Mouse (Mus musculus): ENCODE measurements around the gene Dars2. TPM values are rescaled to one million over a fixed set of nuclear protein-coding genes. Genes with fewer than 3 reads are reported as not detected.
A peak's percentile ranks its signal among the peaks of the same experiment; 100 is the strongest.

Gene Dars2
- 34.8 and 37.6 TPM in 2 replicates for polyA plus RNA-seq (2015; fragmentation: Nextera tagmentation; extraction: Ambion mirVana)

DNA sequence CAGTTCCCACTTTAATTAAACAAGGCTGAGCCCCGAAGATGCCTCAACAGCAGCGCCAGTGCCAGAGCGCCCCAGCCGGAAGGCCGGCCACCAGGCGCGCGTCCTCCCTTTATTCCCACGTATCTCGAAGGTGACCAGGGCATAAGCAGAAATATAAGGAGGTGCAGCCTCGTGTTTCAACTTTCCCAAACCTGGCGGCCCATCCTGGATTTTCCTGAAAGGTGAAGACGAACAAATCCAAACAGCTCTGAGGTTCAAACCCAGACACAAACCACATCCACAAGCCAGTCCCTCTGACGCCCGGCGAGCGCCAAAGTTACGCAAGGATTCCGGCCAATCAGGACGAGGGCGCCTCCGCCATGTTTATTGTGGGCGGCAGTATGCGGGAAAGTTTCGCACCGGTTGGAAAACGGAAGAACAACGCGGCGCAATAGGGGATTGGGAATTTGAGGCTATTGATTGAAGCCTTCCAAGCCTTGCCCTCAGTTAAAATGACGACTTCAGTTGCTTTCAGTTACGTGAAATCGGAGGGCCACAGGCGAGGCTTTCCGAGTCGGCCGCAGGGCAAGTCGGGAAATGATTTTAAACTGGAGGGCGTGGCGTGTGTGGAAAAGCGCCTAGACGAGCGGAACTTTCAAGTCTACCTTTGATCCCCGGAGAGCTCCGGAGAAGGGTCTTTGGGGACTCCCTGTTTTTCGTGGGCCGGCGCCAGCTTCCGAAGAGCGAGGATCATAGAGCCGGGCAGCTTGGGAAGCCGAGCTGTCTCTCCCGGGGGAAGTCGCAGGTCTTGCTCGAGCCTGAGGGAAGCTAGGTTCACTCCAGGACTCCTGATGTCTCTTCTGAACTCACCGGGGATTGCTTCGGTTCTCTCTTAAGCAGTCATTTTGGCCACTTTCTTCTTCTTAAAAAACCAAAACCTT, at the start of gene Dars2, which contains the start of gene Cenpl:
Gene Dars2, minus strand, starts transcription at position 307 of the 920 bp plus-strand sequence.
Gene Cenpl, plus strand, starts transcription at position 362 of the 920 bp plus-strand sequence.
- Histone ChIP-seq H3K4me3 (replicated peaks; ENCODE audit: low read length) (peak within 1 kb of the TSS; percentile 90), H3K27me3 (replicated peaks; ENCODE audit: control insufficient read depth, insufficient read depth, low read length) (no peaks in the 10 kb centered on the region), H3K4me1 (replicated peaks; ENCODE audit: control insufficient read depth, insufficient read depth, low read length) (peaks cover 36% of the 10 kb centered on the region), H3K9me3 (ENCODE audit: control insufficient read depth, low read length) (no peaks in the 10 kb centered on the region), H3K4me2 (ENCODE audit: low read length) (peak within 1 kb of the TSS; percentile 92), H3K36me3 (ENCODE audit: control insufficient read depth, insufficient read depth) (no peaks in the 10 kb centered on the region), H3K9ac (replicated peaks; ENCODE audit: low read depth, low read length) (peak within 1 kb of the TSS; percentile 82), H3K27ac (ENCODE audit: low read length) (peak within 1 kb of the TSS; percentile 31)
- under 1% methylated on average over 57 of the region's 57 CpGs for WGBS
- ATAC-seq: peak; percentile 98

DNA sequence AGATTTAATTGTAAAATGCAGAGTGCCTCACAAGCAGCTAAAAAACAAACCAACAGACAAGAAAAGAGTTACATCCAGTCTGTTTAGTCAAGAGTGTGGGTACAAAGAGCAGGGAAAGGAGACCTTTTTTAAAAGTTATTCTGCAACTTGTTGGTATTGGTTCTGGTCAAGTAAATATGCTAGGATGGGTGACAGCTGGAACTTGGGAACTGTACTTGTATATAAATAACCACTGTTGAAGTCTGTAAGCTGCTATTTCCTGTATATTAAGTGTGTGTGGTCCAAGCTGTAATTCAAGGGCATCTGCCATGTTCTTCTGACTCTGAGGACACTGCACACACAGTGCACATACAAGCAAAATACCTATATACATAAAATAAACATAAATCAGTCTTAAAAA, 44.1 kb upstream of the Dars2 start:
- no peak overlapping the region for H3K27ac ChIP-seq (ENCODE audit: low read length)

DNA sequence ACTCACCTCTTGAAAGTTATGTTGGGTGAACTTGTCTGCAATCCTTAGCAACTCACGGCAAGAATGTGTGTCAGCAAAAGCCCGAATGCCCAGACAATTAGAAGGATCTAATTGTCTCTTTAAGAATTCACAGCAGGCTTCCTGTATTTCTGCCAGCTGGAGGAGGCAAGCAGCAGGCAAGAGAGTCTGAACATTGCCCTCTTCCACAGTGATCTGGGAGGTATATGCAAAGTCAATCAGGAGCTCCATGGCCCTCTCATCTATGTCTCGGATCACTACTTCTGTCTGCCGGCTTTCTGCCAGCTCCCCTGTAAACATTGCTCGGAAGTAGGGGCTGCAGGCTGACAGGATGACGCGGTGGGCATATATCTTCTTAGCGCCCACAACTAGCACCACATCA, 38.8 kb upstream of the Dars2 start:
- 80% methylated on average over 8 of the region's 8 CpGs for WGBS
- H3K9ac ChIP-seq (replicated peaks; ENCODE audit: low read depth, low read length): no peak overlapping the region

More for the DNA sequence above, 44.1 kb upstream of the Dars2 start:
- Histone ChIP-seq H3K4me3 (replicated peaks; ENCODE audit: low read length) (no peak overlapping the region), H3K4me1 (replicated peaks; ENCODE audit: control insufficient read depth, insufficient read depth, low read length) (no peaks in the 10 kb centered on the region), H3K4me2 (ENCODE audit: low read length) (no peak overlapping the region), H3K9me3 (ENCODE audit: control insufficient read depth, low read length) (no peaks in the 10 kb centered on the region), H3K9ac (replicated peaks; ENCODE audit: low read depth, low read length) (no peak overlapping the region), H3K27me3 (replicated peaks; ENCODE audit: control insufficient read depth, insufficient read depth, low read length) (no peaks in the 10 kb centered on the region), H3K36me3 (ENCODE audit: control insufficient read depth, insufficient read depth) (peaks cover under 1% of the 10 kb centered on the region; the same call in 1 of the 2 replicates)
- ATAC-seq: no peak

DNA sequence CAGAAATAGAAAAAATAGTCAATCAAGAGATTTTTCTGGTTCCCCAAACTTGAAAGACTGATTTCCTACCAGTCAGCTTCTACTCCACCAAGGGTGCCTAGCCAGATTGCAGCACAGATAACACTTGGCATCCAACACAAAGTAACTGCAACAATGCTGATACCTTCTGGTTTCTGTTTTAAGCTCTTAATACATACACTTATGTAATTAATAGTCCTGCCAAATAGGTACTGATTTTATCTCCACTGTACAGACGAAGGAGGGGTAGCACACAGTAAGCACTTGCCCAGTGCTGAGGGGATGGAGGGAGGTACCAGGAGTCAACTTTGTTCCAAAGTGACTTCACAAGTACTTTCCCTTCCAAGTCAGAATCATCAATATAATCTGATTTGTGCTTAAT, 33.4 kb upstream of the Dars2 start:
- Histone ChIP-seq H3K9ac (replicated peaks; ENCODE audit: low read depth, low read length) (no peak overlapping the region), H3K4me3 (replicated peaks; ENCODE audit: low read length) (no peak overlapping the region), H3K27ac (ENCODE audit: low read length) (no peak overlapping the region), H3K4me1 (replicated peaks; ENCODE audit: control insufficient read depth, insufficient read depth, low read length) (no peaks in the 10 kb centered on the region), H3K9me3 (ENCODE audit: control insufficient read depth, low read length) (no peaks in the 10 kb centered on the region), H3K4me2 (ENCODE audit: low read length) (no peak overlapping the region), H3K27me3 (replicated peaks; ENCODE audit: control insufficient read depth, insufficient read depth, low read length) (no peaks in the 10 kb centered on the region), H3K36me3 (ENCODE audit: control insufficient read depth, insufficient read depth) (peaks cover 15% of the 10 kb centered on the region)
- WGBS: 90% methylated on average over 1 of the region's 1 CpGs
- no peak for ATAC-seq

More for the DNA sequence above, 38.8 kb upstream of the Dars2 start:
- H3K27me3 ChIP-seq (replicated peaks; ENCODE audit: control insufficient read depth, insufficient read depth, low read length): no peaks in the 10 kb centered on the region
- H3K4me1 ChIP-seq (replicated peaks; ENCODE audit: control insufficient read depth, insufficient read depth, low read length): no peaks in the 10 kb centered on the region
- no peak overlapping the region for H3K27ac ChIP-seq (ENCODE audit: low read length)
- no peak for ATAC-seq
- H3K4me3 ChIP-seq (replicated peaks; ENCODE audit: low read length): no peak overlapping the region
- no peaks in the 10 kb centered on the region for H3K9me3 ChIP-seq (ENCODE audit: control insufficient read depth, low read length)
- peaks cover 20% of the 10 kb centered on the region for H3K36me3 ChIP-seq (ENCODE audit: control insufficient read depth, insufficient read depth)
- no peak overlapping the region for H3K4me2 ChIP-seq (ENCODE audit: low read length)

DNA sequence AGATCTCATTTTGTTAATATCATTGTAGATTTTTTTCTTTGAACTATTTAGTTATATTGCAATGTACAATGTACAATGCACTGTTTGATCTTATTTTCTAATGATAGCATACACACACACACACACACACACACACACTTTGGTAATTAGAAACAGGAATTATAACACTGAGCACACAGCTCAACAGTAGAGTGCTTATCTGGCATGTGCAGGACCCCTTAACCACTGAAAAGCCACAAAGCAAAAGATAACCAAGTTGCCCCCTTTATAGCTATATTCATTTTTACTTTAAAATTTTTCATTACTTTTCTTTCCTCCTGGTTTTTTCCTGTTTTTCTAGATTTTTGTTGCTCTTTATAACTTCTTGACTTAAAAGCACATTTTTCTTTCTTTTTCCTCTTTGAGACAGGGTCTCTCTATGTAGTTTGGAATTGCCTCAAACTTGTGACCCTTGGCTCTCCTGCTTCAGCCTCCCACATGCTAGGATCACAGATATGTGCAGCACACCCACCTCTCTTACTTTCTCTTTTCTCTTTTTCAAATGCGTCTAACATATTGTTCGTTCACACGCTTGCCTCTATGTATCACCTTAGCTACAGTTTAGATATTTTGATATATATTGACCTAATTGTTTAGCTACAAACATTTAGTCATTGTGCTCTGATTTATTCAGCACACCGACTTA, 29.4 kb upstream of the Dars2 start:
- H3K9me3 ChIP-seq (ENCODE audit: control insufficient read depth, low read length): no peaks in the 10 kb centered on the region
- H3K9ac ChIP-seq (replicated peaks; ENCODE audit: low read depth, low read length): no peak overlapping the region
- no peaks in the 10 kb centered on the region for H3K4me1 ChIP-seq (replicated peaks; ENCODE audit: control insufficient read depth, insufficient read depth, low read length)
- ATAC-seq: no peak
- H3K36me3 ChIP-seq (ENCODE audit: control insufficient read depth, insufficient read depth): peaks cover 9% of the 10 kb centered on the region; the same call in 1 of the 2 replicates
- H3K27me3 ChIP-seq (replicated peaks; ENCODE audit: control insufficient read depth, insufficient read depth, low read length): no peaks in the 10 kb centered on the region
- no peak overlapping the region for H3K4me2 ChIP-seq (ENCODE audit: low read length)
- WGBS: 97% methylated on average over 4 of the region's 4 CpGs
- H3K4me3 ChIP-seq (replicated peaks; ENCODE audit: low read length): no peak overlapping the region
- no peak overlapping the region for H3K27ac ChIP-seq (ENCODE audit: low read length)

DNA sequence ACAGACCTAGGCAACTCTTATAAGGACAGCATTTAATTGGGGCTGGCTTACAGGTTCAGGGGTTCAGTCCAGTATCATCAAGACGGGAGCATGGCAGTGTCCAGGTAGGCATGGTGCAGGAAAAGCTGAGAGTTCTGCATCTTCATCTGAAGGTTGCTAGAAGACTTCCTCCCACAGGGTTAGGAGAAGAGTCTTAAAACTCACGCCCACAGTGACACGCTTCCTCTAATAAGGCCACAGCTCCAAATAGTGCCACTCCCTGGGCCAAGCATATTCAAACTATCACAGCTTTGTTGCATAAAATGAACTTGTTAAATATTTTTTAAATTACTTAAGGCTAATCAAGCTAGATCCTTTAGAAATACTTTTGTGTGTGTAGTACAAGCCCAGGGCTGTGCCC, 6.8 kb upstream of the Dars2 start:
- 89% methylated on average over 3 of the region's 3 CpGs for WGBS
- no peak overlapping the region for H3K4me2 ChIP-seq (ENCODE audit: low read length)
- H3K4me1 ChIP-seq (replicated peaks; ENCODE audit: control insufficient read depth, insufficient read depth, low read length): peaks cover 17% of the 10 kb centered on the region

DNA sequence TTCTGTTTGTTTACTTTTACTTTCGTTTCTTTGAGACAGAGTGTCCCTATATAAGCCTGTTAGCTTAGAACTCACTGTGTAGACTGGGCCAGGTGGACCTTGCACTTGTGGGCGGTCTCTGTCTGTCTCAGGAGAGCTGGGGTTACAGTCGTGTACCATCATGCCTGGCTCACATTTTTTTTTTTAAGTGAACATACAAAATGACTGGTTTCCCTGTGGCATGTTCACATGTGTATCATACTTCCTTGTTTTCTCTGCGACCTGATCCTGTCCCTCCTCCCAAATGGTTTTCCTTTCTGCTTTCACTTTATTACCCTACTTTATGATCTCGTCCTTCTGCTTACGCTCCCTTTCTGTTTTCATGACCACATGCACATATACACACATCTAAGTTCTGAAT, 5.8 kb upstream of the Dars2 start:
- no peak overlapping the region for H3K27ac ChIP-seq (ENCODE audit: low read length)
- H3K9ac ChIP-seq (replicated peaks; ENCODE audit: low read depth, low read length): no peak overlapping the region
- H3K27me3 ChIP-seq (replicated peaks; ENCODE audit: control insufficient read depth, insufficient read depth, low read length): no peaks in the 10 kb centered on the region
- peaks cover 27% of the 10 kb centered on the region for H3K4me1 ChIP-seq (replicated peaks; ENCODE audit: control insufficient read depth, insufficient read depth, low read length)
- no peaks in the 10 kb centered on the region for H3K9me3 ChIP-seq (ENCODE audit: control insufficient read depth, low read length)
- H3K36me3 ChIP-seq (ENCODE audit: control insufficient read depth, insufficient read depth): 0 out of 2 replicates have a peak, but pooled peaks cover 3% of the 10 kb centered on the region
- no peak overlapping the region for H3K4me2 ChIP-seq (ENCODE audit: low read length)
- ATAC-seq: no peak
- WGBS: 89% methylated on average over 6 of the region's 6 CpGs
- H3K4me3 ChIP-seq (replicated peaks; ENCODE audit: low read length): no peak overlapping the region

More for the DNA sequence above, 6.8 kb upstream of the Dars2 start:
- H3K36me3 ChIP-seq (ENCODE audit: control insufficient read depth, insufficient read depth): 0 out of 2 replicates have a peak, but pooled peaks cover 3% of the 10 kb centered on the region
- H3K27ac ChIP-seq (ENCODE audit: low read length): no peak overlapping the region
- H3K27me3 ChIP-seq (replicated peaks; ENCODE audit: control insufficient read depth, insufficient read depth, low read length): no peaks in the 10 kb centered on the region
- no peak overlapping the region for H3K9ac ChIP-seq (replicated peaks; ENCODE audit: low read depth, low read length)
- no peaks in the 10 kb centered on the region for H3K9me3 ChIP-seq (ENCODE audit: control insufficient read depth, low read length)
- no peak overlapping the region for H3K4me3 ChIP-seq (replicated peaks; ENCODE audit: low read length)
- ATAC-seq: no peak

DNA sequence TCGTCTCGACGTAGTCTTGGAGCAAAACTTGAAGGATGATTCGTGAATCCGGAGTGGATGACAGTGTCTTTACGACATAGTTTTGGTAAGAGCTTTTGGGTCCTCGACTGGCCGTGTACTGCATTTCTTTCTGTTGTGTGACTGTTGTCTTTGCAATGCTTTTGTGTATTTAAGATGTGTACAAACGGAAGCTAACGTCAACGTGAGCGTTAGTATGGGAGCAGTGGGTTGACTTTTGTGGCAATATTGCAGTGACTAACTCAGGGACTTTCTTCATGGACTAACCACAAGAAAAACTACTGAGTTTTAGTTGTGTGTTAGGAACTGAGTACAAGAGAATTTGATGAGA, 788 bp upstream of the Dars2 start:
- H3K27ac ChIP-seq (ENCODE audit: low read length): peak overlapping the region; percentile 31
- H3K4me2 ChIP-seq (ENCODE audit: low read length): peak overlapping the region; percentile 68
- H3K4me3 ChIP-seq (replicated peaks; ENCODE audit: low read length): peak overlapping the region; percentile 90
- WGBS: 0% methylated on average over 12 of the region's 12 CpGs
- H3K27me3 ChIP-seq (replicated peaks; ENCODE audit: control insufficient read depth, insufficient read depth, low read length): no peaks in the 10 kb centered on the region
- no peaks in the 10 kb centered on the region for H3K36me3 ChIP-seq (ENCODE audit: control insufficient read depth, insufficient read depth)
- no peak for ATAC-seq
- H3K9ac ChIP-seq (replicated peaks; ENCODE audit: low read depth, low read length): peak overlapping the region; percentile 65
- no peaks in the 10 kb centered on the region for H3K9me3 ChIP-seq (ENCODE audit: control insufficient read depth, low read length)
- peaks cover 36% of the 10 kb centered on the region for H3K4me1 ChIP-seq (replicated peaks; ENCODE audit: control insufficient read depth, insufficient read depth, low read length)

DNA sequence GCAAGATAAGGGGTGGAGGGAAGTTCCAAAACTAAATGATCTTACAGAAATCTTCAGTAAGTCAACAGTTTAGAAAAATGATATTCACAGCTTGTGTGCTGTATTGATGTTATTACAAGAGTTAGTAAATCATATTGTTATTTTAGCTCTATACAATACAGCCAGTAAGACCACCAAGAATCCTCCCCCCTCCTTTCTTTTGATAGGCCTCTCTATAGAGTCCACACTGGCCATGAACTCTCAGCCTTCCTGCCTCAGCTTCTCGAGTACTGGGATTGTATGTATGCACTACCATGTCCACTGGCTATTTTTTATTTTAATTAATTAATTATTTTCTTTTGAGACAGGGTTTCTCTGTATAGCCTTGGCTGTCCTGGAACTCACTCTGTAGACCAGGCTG, 7.1 kb downstream of the Dars2 start:
- H3K4me3 ChIP-seq (replicated peaks; ENCODE audit: low read length): no peak overlapping the region
- H3K36me3 ChIP-seq (ENCODE audit: control insufficient read depth, insufficient read depth): peaks cover 6% of the 10 kb centered on the region
- no peak overlapping the region for H3K27ac ChIP-seq (ENCODE audit: low read length)
- H3K9ac ChIP-seq (replicated peaks; ENCODE audit: low read depth, low read length): no peak overlapping the region
- H3K4me2 ChIP-seq (ENCODE audit: low read length): no peak overlapping the region
- 72% methylated on average over 1 of the region's 1 CpGs for WGBS
- H3K9me3 ChIP-seq (ENCODE audit: control insufficient read depth, low read length): no peaks in the 10 kb centered on the region
- H3K4me1 ChIP-seq (replicated peaks; ENCODE audit: control insufficient read depth, insufficient read depth, low read length): no peaks in the 10 kb centered on the region
- H3K27me3 ChIP-seq (replicated peaks; ENCODE audit: control insufficient read depth, insufficient read depth, low read length): no peaks in the 10 kb centered on the region
- no peak for ATAC-seq
